Mouse (Mus musculus): ENCODE results near the gene Gsg1.
A peak's percentile ranks its signal among the peaks of the same experiment; 100 is the strongest.

Gene Gsg1

DNA sequence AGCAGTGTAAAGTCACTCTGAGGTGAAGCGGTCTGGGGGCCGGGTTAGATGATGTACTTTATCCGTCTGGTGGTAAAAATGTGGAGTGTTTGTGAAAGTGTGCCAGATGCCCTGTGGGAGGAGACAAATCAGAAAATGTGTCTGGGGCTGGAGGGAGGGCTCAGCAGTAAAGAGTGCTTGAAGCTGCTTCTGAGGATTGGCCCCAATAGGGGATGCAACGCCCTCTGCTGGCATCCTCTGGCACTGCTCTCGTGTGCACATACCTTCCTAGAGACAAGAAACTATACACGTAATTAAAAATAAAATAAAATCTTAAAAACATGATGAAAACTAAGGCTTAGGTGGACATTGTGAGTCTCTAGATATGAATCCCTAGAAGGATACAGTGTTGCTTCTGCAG lies 6.3 kb upstream of the Gsg1 start:
- DNase-seq (ENCODE audit: low spot score): no peak

DNA sequence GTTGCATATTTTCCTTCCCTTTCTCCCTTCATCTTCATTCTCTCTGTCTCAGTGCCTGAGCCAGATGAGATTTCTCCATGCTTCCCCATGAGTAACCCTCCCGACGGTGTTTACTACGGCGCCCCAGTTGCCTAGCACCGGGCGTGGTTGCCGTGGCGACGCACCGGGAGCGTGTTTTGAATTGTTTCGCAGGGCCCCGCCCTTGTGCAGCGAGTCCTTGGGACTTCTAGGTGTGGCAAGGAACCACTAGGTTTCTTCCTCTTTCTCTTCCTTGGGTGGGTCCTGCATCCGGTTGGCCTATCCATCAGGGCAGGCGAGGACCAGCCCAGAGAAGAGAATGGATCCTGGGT lies 1.4 kb downstream of the Gsg1 start:
- DNase-seq (ENCODE audit: low spot score): peak; percentile 83

DNA sequence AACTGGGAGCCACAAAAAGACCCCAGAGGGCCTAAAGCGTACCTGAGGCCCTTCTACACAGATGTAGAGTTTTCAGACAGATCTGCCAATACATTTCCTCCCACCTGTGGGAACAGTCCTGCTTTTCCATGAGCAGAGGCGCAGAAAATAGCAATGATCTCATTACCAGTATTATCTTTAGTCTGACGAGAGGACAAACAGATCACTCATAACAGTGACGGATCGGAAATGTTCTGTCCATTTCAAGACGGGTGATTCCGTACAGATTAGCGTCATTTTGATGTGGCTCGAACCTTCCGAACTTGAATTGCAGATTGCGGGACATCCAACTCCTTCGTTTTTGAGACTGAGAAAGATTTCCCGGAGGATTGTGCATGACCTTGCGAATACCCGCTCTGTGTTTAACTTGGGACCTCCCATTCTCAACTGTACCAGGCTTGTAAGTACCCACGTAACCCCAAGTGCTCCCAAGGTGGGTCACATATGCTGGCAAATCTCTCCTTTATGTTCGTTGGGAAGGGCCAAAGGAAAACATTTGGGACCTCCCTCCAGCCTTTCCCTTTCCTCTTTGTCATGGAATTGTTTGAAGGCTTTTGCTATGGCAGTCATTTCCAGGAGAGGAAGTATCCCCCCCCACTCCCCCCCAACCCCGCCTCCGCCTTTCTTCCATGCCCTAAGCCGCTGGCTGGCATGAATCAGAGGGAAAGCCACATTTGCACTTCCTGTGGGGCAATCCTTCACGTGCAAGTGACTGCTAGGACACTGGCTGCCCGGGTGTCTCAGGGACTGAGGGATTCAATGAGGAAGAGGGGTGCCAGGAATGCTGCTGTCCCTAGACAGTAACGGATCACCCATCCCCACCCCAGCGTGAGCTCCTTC lies 2.1 kb downstream of the Gsg1 start:
- DNase-seq (ENCODE audit: low spot score): no peak

DNA sequence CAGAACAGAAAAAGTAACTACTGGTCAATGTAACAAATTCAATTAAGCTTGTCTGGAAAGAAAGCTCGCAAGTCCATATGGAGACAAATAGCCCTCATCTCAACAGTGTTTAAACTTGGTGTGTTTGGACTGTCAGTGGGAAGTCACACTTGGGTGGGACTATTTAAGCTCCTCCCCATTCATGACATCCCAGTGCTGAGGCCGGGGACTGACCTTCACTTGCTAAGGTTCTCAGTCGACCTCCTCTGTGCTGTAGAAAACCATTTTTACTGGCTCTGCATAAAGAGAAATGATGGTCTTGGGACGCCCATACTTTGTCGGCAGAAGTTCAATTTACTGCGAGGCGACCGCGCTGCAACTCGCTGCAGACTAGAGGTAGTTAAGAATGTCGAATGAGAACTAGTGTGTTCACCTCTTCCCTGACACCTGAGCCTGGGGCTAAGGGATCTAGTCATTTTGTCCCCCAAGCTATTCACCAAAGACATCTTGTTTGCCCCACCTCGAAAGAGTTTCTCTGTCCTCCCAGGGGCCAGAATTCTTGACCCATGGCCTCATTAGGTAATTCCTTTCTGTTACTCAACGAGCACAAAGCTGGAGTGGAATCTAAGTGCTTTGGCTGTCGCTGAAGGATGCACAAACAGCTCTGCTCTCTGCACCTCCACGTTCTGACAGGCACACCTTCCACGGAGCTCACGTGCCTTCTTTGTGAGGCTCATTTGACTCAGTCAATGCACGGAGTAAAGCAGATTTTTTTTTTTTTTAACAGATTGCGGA lies 3.0 kb downstream of the Gsg1 start:
- no peak for DNase-seq (ENCODE audit: low spot score)

DNA sequence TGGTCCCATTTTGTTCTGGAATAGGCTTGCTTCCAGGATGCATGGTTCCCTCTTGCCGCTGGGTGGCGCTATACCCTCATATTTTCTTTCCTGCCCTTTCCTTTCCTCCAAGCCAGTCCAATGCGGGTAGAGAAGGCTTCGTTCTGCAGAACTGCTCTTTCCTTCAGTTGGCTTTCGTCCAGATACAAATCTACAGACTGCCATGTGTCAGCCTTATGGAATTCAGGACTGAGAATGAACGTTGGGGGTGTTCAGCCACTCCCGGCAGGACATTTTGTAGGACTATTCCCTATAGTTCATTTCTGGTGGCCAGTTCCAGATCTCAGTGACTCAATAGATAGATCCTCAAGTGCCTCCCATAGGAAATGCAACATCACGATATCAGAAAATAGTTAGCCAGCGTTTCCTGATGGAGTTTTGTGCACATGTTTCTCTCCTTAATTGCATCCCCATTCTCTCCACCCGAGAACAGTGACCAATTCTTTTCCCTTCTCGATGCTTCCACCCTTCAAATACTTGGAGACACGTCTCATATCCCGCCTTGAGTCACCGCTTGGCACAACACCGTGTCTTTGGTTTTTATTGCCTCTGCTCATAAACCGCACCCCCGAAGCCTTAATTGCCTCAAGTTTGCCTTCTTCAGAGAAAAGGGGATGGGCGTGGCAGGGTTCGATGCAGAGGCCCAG lies 4.2 kb downstream of the Gsg1 start:
- DNase-seq (ENCODE audit: low spot score): peak; percentile 61

DNA sequence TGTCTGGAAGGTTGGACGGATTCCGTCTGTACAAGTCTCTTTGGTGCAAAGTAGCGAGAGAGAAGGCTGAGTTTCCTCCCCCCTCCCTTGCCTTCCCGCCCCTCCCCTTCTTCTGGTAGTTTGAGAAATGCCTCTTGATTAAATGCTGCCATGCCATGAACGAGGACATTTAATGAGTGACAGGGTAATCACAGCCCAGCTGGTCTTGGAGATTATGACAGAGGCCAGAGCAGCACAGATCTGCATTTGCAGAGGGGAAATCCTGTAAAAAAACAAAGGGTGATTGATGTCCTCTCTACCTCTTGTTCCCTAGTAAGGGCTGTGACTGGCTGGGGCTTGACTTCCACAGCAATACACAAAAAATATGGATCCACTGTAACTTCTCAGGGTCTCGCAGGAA lies 6.3 kb downstream of the Gsg1 start:
- no peak for DNase-seq (ENCODE audit: low spot score)

DNA sequence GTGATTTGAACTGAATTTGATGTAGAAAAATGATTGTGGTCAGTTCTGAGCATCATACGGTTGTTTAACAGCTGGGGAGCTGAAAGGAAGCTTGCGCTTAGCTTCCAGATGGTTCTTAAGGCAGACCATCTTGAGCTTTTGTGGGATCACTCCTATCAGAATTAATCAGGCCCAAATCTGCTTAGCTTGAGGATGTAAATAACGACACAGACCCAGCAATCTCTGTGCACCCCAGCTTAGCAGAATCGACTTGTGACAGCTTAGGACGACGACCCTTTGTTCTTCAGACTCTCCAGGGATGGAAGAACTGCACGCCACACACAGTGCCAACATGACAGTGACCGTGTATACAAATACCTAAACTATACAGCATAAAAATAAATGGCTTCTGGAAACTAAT lies 8.6 kb downstream of the Gsg1 start:
- DNase-seq (ENCODE audit: low spot score): no peak

DNA sequence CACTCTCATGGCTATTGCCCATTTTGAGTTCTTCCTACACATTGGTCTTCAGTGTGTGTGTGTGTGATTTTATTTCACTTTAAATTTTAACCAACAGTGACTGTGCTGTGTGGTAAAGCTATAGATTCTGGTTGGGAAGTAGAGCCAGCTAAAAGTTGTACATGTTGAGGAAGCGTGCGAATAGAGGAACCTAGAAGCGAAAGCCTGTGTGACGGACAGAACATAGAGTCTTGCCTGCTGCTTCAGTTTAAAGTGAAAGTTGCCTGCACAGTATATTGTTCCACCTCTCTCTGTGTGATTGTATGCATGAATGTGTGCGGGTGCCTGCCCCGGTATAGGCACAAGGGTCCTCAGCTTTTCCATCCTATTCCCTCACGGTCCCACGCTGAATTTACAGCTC lies 13.8 kb downstream of the Gsg1 start:
- DNase-seq (ENCODE audit: low spot score): no peak

DNA sequence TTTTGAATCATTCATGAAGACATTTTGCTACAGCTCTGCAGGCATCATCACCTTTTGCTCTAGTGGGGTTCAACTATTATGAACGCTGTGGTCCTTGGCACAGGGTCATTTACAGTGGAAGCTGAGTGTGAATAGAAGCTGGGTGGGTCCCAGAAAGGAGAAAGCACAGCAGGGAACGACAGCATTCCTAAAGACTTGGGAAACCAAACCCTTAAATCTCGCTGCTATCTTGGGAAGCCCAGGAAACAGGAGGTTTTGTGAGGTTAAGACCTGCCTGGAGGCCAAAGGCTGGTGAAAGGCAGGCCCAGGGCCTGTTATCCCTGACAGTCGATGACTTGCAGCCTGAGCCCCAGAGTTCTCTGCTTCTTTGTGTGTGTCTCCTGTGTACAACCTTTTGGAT lies 15.9 kb downstream of the Gsg1 start:
- DNase-seq (ENCODE audit: low spot score): no peak

DNA sequence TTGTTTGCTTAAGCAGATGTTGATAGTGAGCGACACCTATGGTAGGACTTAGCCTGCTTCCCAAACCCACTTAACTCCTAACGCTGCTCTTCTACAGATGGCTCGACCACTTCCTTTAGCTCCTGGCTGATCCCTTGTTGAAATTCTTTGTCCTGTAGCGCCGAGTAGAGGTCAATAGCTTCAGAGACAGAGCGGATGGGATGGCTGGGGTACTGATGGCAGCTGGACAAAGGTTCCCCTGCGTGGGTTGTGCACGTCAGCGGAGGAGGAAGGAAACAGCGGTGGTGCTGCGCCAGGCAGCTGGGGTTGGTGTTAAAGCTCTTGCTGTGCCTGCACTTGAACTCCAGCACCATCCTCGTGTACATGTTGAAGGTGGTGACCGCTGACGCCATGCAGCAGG lies 16.8 kb downstream of the Gsg1 start:
- DNase-seq (ENCODE audit: low spot score): no peak

DNA sequence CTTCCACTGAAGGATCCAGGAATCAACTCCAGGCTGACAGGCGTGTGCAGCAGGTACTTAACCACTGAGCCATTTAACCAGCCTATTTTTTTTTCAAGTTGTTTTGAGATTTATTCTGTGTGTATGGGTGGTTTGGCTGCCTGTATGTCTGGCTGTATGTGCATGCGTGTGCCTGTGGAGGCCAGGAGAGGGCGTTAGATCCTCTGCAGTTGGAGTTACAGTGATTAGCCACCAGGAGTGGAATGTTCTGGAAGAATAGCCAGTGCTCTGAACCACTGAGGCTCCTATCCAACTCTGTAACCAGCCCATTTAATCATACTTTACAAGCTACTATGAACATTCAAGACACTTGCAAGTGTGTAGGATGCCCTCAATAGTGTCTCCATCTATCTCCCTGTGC lies 17.6 kb downstream of the Gsg1 start:
- no peak for DNase-seq (ENCODE audit: low spot score)

DNA sequence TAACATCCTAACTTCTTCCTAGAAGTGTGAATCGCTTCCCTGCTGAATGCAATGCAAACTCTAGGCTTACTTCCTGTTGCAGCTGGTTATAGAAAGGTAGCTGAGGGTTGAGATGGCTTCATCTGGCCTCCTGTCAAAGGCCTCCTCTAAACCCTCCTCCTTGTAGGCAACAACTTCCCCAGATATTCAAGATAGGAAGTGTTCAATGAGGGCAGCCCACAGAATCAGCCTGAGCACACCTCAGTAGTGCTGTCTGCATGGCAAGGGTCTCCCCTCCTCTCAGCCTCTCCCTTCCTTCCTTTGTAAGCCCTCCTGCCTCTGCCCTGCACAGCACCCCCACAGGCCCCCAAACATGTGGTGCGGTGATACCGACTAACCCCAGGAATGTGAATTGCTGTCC lies 18.4 kb downstream of the Gsg1 start:
- DNase-seq (ENCODE audit: low spot score): no peak

DNA sequence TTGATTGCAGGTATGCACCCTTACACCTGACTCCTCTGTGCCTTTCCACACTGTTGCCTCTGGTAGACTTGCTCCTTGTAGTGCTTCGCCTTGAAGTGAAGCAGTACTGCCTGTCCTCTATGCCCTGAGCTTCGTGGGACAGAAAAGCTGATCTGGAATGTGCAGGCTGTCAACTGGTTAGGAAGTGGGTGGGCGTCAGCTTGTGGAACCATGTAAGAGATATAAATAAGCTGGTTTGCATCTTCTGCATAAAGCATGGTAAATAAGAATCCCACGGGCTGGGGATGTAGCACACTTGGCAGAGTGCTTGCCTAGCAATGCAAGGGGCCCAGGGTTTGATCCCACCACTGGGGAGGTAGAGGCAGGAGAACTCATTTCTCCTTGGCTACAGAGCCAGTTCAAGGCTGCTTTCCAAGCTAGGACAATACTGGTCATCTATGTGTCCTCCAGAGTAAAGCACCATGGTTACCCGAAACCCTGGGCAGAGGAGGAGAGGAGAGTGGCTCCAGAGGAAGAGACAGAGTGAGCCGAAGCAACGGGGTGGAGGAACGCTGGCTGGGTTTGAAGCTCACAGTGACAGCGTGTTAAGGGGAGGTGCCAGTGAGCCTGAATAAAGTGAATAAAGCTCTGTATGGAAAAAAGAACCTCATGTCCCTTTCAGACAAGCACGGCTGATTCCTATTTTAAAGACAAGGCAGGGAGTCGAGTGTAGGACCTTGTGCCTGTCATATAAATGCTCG lies 21.5 kb downstream of the Gsg1 start:
- DNase-seq (ENCODE audit: low spot score): no peak

DNA sequence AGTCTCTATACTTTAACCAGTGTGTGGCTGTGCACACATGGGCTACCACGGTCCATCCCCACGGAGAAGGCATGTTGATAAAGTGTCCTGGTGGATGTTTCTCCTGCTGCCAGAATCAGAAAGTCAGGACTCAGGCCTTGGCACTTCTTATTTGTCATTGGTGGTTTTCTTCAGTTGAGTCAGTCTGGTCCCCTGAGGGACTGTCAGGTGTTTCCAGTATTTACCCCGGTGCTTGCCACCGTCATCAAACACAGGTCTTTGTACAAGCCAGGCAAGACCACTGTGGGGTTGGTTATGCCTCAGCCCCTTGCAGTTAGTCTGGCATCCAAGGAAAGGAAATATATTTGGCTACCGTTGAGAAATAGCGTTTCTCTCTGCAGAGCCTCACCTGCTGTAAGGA lies 23.6 kb downstream of the Gsg1 start:
- no peak for DNase-seq (ENCODE audit: low spot score)

DNA sequence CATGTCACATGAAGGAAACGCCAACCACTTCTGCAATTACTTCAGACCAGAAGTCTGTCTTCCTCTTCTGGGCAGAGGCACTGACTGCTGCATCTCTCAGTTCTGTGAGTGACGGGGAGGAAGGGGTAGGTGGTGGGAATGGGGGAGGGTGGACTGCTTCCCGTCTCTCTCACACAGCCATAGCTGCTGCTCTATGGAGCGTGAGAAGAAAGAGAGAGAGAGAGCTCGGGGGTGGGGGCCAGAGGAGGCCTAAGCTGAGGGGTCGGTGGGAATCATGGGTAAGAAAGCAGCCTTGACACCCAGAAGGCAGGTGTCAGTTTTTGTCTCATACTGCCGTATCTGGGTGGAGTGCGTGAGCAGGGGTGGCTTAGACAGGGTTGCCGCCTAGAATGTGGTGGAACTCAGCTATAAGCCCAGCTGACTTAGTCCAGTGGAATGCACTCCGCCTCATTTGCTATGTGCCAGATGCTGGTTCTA lies 25.6 kb downstream of the Gsg1 start:
- DNase-seq (ENCODE audit: low spot score): no peak

DNA sequence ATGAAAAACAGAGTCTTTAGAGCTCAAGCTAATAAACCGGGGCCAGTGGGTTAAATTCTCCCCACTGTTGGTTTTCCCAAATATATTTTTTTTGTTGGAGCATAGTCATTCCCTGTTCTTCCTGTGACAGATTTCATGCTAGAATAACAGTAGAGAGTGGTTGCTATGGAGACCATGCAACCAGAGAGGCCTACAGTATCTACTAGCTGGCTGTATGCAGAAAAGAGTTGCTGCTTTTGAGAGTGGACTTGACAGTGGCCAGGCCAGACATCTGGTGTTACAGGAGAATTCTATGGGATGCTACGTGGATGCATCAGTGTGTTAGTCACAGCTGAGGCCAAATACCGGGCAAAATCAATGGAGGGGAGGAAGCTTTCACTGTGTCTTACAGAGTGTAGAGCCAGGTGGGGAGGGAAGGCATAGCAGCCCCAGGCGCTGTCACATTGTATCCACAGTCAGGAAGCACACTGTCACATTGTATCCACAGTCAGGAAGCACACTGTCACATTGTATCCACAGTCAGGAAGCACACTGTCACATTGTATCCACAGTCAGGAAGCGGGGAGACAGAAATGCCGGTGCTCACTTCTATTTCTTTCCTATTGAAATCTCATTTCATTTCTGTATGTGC lies 30.2 kb downstream of the Gsg1 start:
- no peak for DNase-seq (ENCODE audit: low spot score)

DNA sequence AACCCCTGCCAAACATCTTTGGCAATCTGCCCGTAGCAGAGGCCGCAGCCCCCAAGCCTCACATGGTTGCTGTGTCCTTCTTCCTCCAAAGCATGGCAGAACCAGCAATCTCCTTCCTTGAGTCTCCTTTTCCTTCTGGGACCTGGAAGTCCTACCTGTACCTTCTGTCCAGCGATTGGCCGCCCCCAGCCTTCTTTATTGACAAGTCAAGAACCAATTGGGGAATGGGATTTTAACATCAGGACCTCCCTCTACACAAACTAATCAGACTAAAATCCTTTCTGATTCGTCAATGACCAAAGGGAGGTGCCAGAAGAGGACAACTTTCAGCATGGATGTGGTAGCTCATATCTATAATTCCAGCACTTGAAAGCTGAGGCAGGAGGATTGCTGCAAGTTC lies 34.2 kb downstream of the Gsg1 start:
- DNase-seq (ENCODE audit: low spot score): no peak

DNA sequence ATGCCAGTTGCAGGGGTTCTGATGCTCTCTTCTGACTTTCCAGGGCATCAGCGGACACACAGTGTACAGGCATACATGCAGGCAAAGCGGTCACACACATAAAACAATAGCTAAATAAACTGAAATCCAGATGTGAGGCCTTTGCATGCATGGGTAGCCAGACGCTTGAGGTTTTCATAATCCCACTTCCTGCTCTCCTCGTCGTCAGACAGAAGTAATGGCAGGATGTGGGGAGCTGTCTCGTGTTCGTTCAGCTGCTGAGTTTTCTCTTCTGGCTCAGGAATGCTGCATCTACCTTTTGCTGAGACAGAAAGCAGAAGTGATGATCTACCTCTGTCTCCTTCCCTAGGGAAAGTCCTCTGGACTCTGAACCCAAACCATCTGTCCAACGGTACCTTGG lies 35.8 kb downstream of the Gsg1 start:
- DNase-seq (ENCODE audit: low spot score): no peak

DNA sequence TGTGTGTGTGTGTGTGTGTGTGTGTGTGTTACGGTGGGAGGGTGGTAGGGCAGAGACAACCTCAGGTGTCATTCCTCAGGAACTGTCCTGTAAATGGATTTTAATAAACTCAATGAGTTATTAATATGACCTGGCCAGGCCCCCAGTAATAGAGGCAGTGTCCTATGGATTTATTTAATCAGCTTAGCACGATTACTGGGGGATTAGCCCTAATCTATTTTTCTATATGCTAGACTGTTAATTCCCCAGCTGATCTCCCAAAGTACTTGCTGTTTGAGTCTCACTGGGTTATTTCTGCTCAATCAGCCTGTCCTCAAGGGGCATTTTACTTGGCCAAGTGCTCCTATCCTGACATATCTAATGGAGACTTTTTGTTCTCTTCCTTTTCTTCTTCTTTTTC lies 41.5 kb downstream of the Gsg1 start:
- no peak for DNase-seq (ENCODE audit: low spot score)

DNA sequence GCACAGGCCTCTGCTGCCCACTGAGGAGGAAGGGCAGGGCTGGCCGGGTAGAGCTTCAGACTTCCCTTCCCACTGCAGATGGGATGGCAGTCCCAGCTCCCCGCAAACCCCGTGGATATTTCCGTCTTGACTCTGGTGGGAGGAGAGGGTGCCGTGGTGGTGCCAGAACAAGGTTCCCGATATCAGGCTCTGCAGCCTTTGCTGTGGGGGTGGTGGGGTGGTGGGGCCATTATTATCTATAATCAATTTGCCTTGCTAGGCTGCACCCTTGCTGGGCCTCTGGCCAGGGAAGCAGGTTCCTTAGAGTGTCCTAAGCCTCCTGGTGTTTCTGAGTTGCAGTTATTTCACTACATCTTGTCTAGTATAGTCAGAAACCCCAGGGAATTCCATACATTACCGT lies 43.0 kb downstream of the Gsg1 start:
- no peak for DNase-seq (ENCODE audit: low spot score)

DNA sequence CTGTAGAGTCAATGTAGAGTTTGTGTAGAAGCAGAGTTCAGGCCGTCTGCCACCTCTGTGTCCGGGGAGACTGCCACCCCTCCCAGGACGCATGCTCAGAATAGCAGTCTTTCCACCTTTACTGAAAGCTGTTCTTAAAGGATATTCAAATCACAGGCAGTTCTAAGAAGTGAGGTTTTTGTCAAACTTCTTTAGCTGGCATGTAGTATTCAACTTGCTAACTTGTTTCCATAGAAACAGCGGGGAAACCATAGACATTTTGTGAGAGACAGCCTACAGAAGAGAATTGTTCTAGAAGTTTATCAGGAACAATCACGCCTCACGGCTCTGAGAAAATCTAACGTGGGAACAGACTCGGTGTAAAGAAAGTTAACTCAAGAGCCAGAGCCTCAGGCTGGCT lies 47.2 kb downstream of the Gsg1 start:
- DNase-seq (ENCODE audit: low spot score): no peak

DNA sequence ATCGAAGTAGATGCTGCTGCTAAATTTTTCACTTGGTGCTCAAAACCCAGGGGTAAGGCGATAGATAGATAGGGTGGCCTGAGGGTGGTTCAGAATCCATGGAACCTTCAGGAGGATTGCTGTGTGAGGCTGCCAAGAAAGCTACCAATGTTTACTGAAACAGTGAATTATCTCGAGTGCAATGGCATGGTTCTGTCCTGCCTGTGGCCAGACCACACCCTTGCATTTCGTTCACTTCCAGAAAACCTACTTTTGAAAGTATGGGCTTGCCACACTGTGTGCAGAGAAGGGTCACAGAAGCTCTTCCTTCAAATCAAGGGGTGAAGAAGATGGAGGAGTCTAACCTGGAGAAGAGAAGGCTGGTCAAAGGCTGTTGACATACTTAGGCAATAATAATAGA lies 48.3 kb downstream of the Gsg1 start:
- no peak for DNase-seq (ENCODE audit: low spot score)
